Mouse (Mus musculus) kidney, postnatal 4 days (tissue): ENCODE measurements around the gene Mrps36.
A peak's percentile ranks its signal among the peaks of the same experiment; 100 is the strongest.
"Not testable (repeated sequence)": the region's sequence is repeated elsewhere in the genome, so short reads cannot be mapped to it uniquely, and the experiment has no call there.

ENCODE experiments used
- DNase-seq, 2 experiments: peaks; one replicate each; pipeline ENCODE4 v3.0.0; 2021; ENCODE audit warnings: mixed read lengths in 2 of 2

Mrps36 gene

GRCm38 (mm10) chr13:100731462-100732046 is 12.9 kb downstream of the Mrps36 start:
- not testable (repeated sequence) for DNase-seq

DNA sequence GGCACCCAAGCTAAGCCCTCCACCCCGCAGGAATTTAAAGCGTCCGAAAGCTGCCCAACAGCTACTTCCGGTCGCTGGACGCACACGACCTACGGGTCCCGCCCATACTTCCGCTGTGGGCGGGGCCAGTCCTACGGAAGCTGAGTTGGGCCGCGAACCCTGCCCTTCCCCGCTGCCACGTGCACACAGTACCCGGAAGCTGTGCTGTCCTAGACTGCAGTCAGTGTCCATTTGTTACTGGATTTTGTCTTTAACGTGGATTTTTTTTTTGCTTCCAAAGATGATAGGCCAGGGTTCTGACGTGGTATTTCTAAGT is 13.6 kb downstream of the Mrps36 start, which contains the start of gene Cdk7:
Gene Cdk7, minus strand, starts transcription at position 79 of the 316 bp plus-strand sequence.
- peak; percentile 96 to 97 for DNase-seq

DNA sequence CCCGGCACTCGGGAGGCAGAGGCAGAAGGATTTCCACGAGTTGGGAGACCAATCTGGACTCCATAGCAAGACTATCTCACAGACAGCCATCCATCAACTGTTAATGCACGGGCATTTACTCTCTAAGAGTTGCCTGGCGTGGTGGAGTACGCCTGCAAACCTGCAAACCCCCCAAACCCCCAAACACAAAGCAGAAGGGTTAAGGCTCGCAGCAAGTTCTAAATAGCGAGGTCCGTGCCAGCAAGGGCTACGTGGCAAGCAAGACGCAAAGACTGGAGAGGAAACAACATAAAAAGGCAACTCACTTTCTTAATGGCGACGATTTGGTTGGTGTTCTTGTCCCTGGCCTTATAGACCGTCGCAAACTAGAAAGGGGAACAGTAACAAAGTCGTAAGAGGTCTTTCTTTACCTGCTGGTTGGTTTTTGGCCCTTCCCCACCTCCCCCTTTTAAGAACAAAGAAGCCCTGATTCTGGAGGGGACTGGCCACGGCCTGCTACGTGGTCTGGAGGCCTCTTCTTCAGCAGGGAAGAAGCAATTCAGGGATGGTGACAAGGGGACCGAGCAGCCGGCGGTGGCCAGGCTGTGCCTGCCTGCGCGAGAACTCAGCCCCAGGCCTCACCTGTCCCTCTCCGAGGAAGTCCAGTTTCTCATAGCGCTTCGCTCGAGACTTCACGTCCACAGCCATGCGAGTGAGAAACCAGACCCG is 14.2 kb downstream of the Mrps36 start:
- peak; percentile 20 to 45 for DNase-seq

DNA sequence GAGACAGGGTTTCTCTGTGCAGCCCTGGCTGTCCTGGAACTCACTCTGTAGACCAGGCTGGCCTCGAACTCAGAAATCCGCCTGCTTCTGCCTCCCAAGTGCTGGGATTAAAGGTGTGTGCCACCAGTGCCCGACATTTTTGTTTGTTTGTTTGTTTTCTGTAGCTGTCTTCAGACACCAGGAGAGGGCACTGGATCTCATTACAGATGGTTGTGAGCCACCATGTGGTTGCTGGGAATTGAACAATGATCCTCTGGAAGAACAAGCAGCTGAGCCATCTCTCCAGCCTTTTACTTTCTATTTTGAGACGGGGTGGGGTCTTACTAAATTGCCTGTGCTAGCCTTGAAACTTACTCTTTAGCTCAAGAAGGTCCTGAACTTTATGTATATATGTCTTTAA is 15.9 kb downstream of the Mrps36 start:
- DNase-seq, result not testable (repeated sequence)

DNA sequence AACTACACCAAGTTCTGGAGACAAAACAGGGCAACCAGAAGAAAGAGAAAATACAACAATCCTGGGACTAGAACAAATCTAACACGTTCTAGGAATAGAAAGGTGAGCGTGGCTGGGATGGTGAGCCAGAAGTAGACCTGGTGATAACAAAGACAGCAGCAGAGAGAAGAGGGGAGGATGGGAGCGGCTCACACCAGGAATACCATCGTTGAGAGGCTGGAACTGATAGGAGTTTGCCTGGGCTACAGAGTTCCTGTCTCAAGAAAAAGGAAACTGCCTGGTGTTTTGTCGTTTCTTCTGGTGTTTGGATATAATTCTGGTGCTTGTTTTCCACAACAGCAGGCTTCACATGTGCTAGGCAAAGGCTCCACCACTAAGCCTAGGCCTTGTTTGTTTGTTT is 16.4 kb downstream of the Mrps36 start:
- no peak for DNase-seq

GRCm38 (mm10) chr13:100725194-100725593 is 19.3 kb downstream of the Mrps36 start:
- no peak for DNase-seq

- peak; percentile 18 to 46 for DNase-seq
Measured at GRCm38 (mm10) chr13:100724051-100724754, 20.3 kb downstream of the Mrps36 start.

GRCm38 (mm10) chr13:100721656-100722055 is 22.8 kb downstream of the Mrps36 start:
- no peak for DNase-seq

GRCm38 (mm10) chr13:100715467-100715866 is 29.0 kb downstream of the Mrps36 start:
- DNase-seq, result no peak

- no peak for DNase-seq
Measured at GRCm38 (mm10) chr13:100706206-100706605, 38.3 kb downstream of the Mrps36 start.

DNA sequence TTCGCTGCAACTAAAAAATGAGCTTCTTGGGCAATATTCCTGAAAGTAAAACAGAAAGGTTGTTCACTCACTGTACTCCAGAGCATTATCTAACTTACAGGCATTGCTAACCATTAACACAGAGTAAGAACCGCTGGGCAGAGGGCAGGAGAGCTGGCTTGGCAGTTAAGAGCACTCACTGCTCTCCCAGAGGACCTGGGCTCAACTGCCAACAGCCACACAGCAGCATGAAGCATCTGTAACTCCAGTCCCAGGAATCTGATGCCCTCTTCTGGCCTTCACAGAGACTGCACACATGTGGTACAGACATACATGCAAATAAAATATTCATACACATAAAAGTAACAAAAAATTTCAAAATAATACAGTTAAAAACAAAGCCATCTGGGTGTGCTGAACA is 41.0 kb downstream of the Mrps36 start:
- peak; percentile 22 to 38 for DNase-seq

- DNase-seq, result no peak
Measured at GRCm38 (mm10) chr13:100698866-100699265, 45.6 kb downstream of the Mrps36 start.

DNA sequence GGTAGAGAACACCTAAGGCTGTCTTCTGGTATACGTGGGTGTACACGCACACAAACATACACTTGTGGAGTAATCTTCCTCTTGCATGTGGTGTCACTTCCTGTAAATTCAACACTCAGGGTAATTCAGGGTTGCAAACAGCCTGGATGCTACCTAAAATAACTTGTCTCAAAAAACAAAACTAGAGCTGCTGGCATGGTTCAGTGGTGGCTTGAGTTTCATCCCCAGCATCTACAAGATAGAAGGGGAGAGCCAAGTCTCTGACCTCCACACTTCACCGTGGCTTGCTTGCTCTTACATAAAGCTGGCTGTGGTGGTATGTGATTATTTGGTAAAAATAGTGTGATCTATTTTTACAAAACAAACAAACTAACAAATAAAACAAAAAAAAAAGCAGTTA is 46.9 kb downstream of the Mrps36 start:
- DNase-seq, result no peak

GRCm38 (mm10) chr13:100687513-100687912 is 56.9 kb downstream of the Mrps36 start:
- no peak for DNase-seq
